Mouse (Mus musculus): Measurements from ENCODE around the gene Gtf3c5.
A peak's percentile ranks its signal among the peaks of the same experiment; 100 is the strongest.

The Gtf3c5 gene

GRCm38 (mm10) chr2:28533901-28534435 lies 49.6 kb downstream of the Gtf3c5 start:
- no peak for DNase-seq

GRCm38 (mm10) chr2:28532938-28533771 lies 50.4 kb downstream of the Gtf3c5 start:
- DNase-seq = peak; percentile 91 to 94

GRCm38 (mm10) chr2:28530311-28530710 lies 53.2 kb downstream of the Gtf3c5 start:
- no peak for DNase-seq

- DNase-seq = no peak
Observed at GRCm38 (mm10) chr2:28529856-28530255, 53.7 kb downstream of the Gtf3c5 start.

- DNase-seq = no peak
Observed at GRCm38 (mm10) chr2:28528354-28528730, 55.2 kb downstream of the Gtf3c5 start.

- DNase-seq = no peak
Observed at GRCm38 (mm10) chr2:28527436-28528353, 55.9 kb downstream of the Gtf3c5 start.

GRCm38 (mm10) chr2:28525943-28526876 lies 57.3 kb downstream of the Gtf3c5 start:
- DNase-seq = peak in 1 of 2 experiments; percentile 50

- peak; percentile 51 to 69 for DNase-seq
Observed at GRCm38 (mm10) chr2:28525219-28525942, 58.2 kb downstream of the Gtf3c5 start.

- no peak for DNase-seq
Observed at GRCm38 (mm10) chr2:28524406-28524805, 59.1 kb downstream of the Gtf3c5 start.

- DNase-seq = peak; percentile 85 to 89
Observed at GRCm38 (mm10) chr2:28523643-28524117, 59.9 kb downstream of the Gtf3c5 start.

GRCm38 (mm10) chr2:28522166-28522565 lies 61.4 kb downstream of the Gtf3c5 start:
- DNase-seq = no peak

- no peak for DNase-seq
Observed at GRCm38 (mm10) chr2:28521571-28522151, 61.9 kb downstream of the Gtf3c5 start.

GRCm38 (mm10) chr2:28520581-28520980 lies 63.0 kb downstream of the Gtf3c5 start:
- no peak for DNase-seq

- no peak for DNase-seq
Observed at GRCm38 (mm10) chr2:28518231-28518630, 65.3 kb downstream of the Gtf3c5 start.

GRCm38 (mm10) chr2:28517206-28517909 lies 66.2 kb downstream of the Gtf3c5 start:
- DNase-seq = peak; percentile 88 to 92
